Comparison of ENCODE assay signal across 12 mouse cellular contexts in genomic region chr6:112873089-112873835, GRCm38 (mm10).
A peak's percentile ranks its signal among the peaks of the same experiment; 100 is the strongest.
DNase-seq lines count a peak whose midpoint lies in the region; TF ChIP-seq lines count a peak whose summit lies in the region.
"Had no signal": no experiment of that assay in that cellular context is flagged by ENCODE, and none has a peak within 500 bp of the region (broad histone marks: within the 10 kb centered on the region; RNA-seq: fewer than 3 reads in every experiment).

No protein-coding gene starts in this region.

- H3ac ChIP-seq in myocyte (ENCODE audit: control insufficient read depth, insufficient read length): no peak overlapping the region

- peak; percentile 39 to 42 for DNase-seq in lung, adult 18-20 months
- DNase-seq in lung, postnatal 10 days: no peak
- DNase-seq in cerebellum, adult 11-12 months: peak; percentile 89
- peak; percentile 40 for DNase-seq in kidney, adult 9 months
- DNase-seq in ovary, postnatal 36 days (ENCODE audit: low spot score): no peak
- DNase-seq in gastrocnemius, postnatal 36 days: no peak
- no peak for DNase-seq in layer of hippocampus, adult 9-11 months
- DNase-seq: embryo, embryonic 11 days; lung, embryonic 14.5 days had no signal

- intact Hi-C loops in gastrocnemius, postnatal 36 days (cut with DNase I): no loop called here

- peak overlapping the region; percentile 4 for H3K4me2 ChIP-seq in myocyte (ENCODE audit: low read depth)
- H3K4me2 ChIP-seq: limb, embryonic 13.5 days; lung, embryonic 14.5 days had no signal

- H3K79me2 ChIP-seq in myocyte (ENCODE audit: control insufficient read depth, insufficient read depth): no peaks in the 10 kb centered on the region

- no peak for TF ChIP-seq POLR2A in myocyte (IDR thresholded peaks at IDR 0.05; ENCODE audit: insufficient read length, low read depth)

- no peaks in the 10 kb centered on the region for H3K36me3 ChIP-seq in myocyte (ENCODE audit: control insufficient read depth, insufficient read depth)
- H3K36me3 ChIP-seq: limb, embryonic 13.5 days had no signal

- no peak overlapping the region for H3K4me3 ChIP-seq in myocyte
- H3K4me3 ChIP-seq: limb, embryonic 13.5 days; midbrain, embryonic 10.5 days had no signal

- H3K27me3 ChIP-seq in myocyte (ENCODE audit: control insufficient read depth, insufficient read depth, insufficient read length): no peaks in the 10 kb centered on the region
- H3K27me3 ChIP-seq: limb, embryonic 13.5 days had no signal

TF ChIP-seq in myocyte, 11 proteins besides CTCF, POLR2A, EP300 and RAD21:
- TF ChIP-seq MYOD1 (IDR thresholded peaks at IDR 0.05; ENCODE audit: control insufficient read depth in 1 of 3, insufficient read length in 2 of 3, low read depth in 2 of 3): peak in 2 of 3 experiments; percentile 32 to 38
- TF ChIP-seq POLR2AphosphoS2 (IDR thresholded peaks at IDR 0.05; ENCODE audit: insufficient read length, low read depth): no peak
- peak in 2 of 3 experiments; percentile 31 to 69 for TF ChIP-seq MYOG (IDR thresholded peaks at IDR 0.05; ENCODE audit: control insufficient read depth in 1 of 3, insufficient read depth in 1 of 3, insufficient read length in 2 of 3, low read depth in 2 of 3)
- TF ChIP-seq E2F4 (IDR thresholded peaks at IDR 0.05; ENCODE audit: insufficient read depth): no peak
- TF ChIP-seq SRF (IDR thresholded peaks at IDR 0.05; ENCODE audit: control insufficient read depth, insufficient read length, low read depth): no peak
- TF ChIP-seq REST (IDR thresholded peaks at IDR 0.05; ENCODE audit: insufficient read depth, insufficient read length): no peak
- no peak for TF ChIP-seq MAX (IDR thresholded peaks at IDR 0.05; ENCODE audit: low read depth)
- no peak for TF ChIP-seq CEBPB (IDR thresholded peaks at IDR 0.05; ENCODE audit: insufficient read depth, poor library complexity, severe bottlenecking)
- no peak for TF ChIP-seq TCF12 (IDR thresholded peaks at IDR 0.05; ENCODE audit: insufficient read depth, poor library complexity, severe bottlenecking)
- TF ChIP-seq USF1 (IDR thresholded peaks at IDR 0.05; ENCODE audit: low read depth): no peak
- no peak for TF ChIP-seq TCF3 (IDR thresholded peaks at IDR 0.05; ENCODE audit: insufficient read length, low read depth)

Comparison
In these comparisons a context has a peak if more than half of its experiments do, and no peak if none do; other contexts are left out.
1. DNase-seq: peak in lung, adult 18-20 months (2 of 2), cerebellum, adult 11-12 months (single experiment) and kidney, adult 9 months (single experiment); none in lung, postnatal 10 days (single experiment), ovary, postnatal 36 days (single experiment), gastrocnemius, postnatal 36 days (0 of 2) and layer of hippocampus, adult 9-11 months (single experiment).